Mouse (Mus musculus) liver, adult 2 months (tissue): ENCODE measurements around the gene Rab44.

ENCODE experiments used
- CTCF ChIP-seq: fragments of 200-500 bp; IDR thresholded peaks from 2 replicates; pipeline ENCODE4 v1.5.1; 2011; ENCODE audit warnings: low read depth, low read length, control low read depth
- POLR2A ChIP-seq: fragments of 200-500 bp; IDR thresholded peaks from 2 replicates; pipeline ENCODE4 v1.6.1; 2011; ENCODE audit warnings: low read length, control low read depth; ENCODE audit not compliant: insufficient read depth; ENCODE audit errors: extremely low read depth

- TF ChIP-seq POLR2A = no peak
- no peak for TF ChIP-seq CTCF
Observed at GRCm38 (mm10) chr17:29173165-29173564, 59.2 kb downstream of the Rab44 start.
